Mouse (Mus musculus) heart, postnatal 0 days (tissue): ENCODE measurements around the gene Calm2.

Source experiments
- CTCF ChIP-seq: IDR thresholded peaks from 2 replicates; pipeline ENCODE4 v1.5.1; 2016; ENCODE audit warnings: antibody characterized with exemption, control low read depth, low read depth
- EP300 ChIP-seq: IDR thresholded peaks from 2 replicates; pipeline ENCODE4 v1.6.1; 2016; ENCODE audit warnings: antibody characterized with exemption, low read depth

- TF ChIP-seq CTCF (no peak), EP300 (no peak)
These were observed 23.5 kb upstream of the Calm2 start for GRCm38 (mm10) chr17:87470282-87470681.
